Mouse (Mus musculus) embryonic fibroblast, embryonic 13.5 days (primary cell): ENCODE data around the gene 1500009L16Rik.

ENCODE experiments used
- CTCF ChIP-seq: IDR thresholded peaks from 2 replicates; pipeline ENCODE4 v1.5.1; 2011; ENCODE audit warnings: mild to moderate bottlenecking, control low read depth, low read length, moderate library complexity, borderline replicate concordance; ENCODE audit not compliant: insufficient read depth
- POLR2A ChIP-seq: IDR thresholded peaks from 2 replicates; pipeline ENCODE4 v1.6.1; 2011; ENCODE audit warnings: low read depth, mild to moderate bottlenecking, control low read depth, low read length, moderate library complexity

GRCm38 (mm10) chr10:83711769-83712168, 10.9 kb upstream of the 1500009L16Rik start:
- TF ChIP-seq CTCF (no peak), POLR2A (no peak)
